Mouse (Mus musculus) right cerebral cortex, postnatal 10 days (tissue): ENCODE results near the gene Aff3.
A peak's percentile ranks its signal among the peaks of the same experiment; 100 is the strongest.

Experiments used
- DNase-seq, 2 experiments: peaks; one replicate each; pipeline ENCODE4 v3.0.0; 2021; ENCODE audit warnings: low spot score in 2 of 2

Gene Aff3

DNA sequence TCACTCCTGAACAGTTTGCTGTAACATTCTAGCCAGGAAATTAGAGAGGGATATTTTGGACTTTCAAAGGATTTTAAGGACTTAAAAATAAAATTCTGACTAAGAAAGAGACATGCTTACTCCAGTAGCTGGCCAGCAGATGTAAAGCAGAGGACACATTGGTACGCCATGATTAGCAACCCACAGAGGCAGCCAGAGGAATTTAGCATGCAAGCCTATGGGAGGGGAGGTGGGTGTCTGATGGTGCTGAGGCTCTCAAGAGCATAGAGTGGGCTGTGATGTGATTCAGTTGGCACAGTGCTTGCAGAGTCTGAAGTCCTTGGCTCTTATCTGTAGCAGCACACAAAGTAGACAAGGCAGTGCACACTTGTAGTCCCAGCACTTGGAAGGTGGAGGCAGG lies 376.0 kb downstream of the Aff3 start:
- peak; percentile 60 to 85 for DNase-seq

DNA sequence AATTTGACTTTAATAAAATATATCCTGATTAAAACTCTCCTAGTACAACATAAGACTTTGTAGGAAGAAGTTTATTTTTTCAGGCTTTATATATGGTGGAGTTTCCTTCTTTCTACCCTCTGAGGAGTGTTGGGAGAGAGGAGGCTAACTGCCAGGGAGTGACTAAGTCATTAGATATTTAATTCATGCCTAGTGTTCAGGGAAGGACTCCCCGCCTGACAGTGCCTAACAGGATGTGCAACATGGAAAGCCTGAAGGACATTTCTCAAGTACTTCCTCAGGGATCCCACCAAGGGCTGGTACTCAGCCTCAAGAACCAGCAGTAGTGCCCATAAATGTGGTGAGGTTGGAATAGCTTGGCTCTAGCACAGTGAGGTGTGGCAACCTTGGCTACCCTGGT lies 378.2 kb downstream of the Aff3 start:
- no peak for DNase-seq

DNA sequence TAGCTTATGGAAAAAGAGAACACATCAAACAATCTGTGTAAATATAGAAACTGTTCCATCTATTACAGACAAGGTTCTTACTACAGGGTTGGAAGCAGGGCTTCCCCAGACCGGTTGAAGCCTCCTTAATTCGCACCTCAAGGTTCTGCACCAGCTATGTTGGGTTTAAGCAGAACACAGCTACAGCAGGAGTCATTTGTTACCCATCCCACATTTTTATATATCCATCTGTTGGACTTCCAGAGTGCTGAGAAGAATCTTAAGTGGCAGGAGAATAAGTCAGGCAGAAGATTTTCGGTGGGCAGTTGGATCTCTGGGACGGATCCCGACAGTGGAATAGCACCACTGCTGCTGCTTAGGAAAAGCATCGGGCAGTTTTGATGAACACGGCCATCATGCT lies 384.2 kb downstream of the Aff3 start:
- DNase-seq, result no peak

DNA sequence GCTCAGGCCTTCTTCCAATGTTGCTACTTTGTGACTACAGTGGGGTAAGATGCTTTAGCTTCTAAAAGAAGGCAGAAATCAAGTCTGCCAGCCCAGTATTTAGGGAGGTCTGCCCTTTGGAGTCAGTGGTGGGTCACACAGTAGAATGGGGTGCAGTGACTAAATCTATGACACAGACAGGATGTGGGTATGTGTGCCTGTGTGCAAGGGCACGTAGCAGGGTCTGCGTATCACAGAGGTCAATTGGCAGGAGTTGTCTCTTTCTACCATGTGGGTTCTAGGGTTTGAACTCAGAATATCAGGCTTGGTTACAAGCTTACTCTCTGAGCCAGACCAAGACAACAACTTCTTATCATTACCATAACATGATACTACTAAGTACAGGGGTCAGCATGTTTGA lies 393.4 kb downstream of the Aff3 start:
- DNase-seq, result no peak

DNA sequence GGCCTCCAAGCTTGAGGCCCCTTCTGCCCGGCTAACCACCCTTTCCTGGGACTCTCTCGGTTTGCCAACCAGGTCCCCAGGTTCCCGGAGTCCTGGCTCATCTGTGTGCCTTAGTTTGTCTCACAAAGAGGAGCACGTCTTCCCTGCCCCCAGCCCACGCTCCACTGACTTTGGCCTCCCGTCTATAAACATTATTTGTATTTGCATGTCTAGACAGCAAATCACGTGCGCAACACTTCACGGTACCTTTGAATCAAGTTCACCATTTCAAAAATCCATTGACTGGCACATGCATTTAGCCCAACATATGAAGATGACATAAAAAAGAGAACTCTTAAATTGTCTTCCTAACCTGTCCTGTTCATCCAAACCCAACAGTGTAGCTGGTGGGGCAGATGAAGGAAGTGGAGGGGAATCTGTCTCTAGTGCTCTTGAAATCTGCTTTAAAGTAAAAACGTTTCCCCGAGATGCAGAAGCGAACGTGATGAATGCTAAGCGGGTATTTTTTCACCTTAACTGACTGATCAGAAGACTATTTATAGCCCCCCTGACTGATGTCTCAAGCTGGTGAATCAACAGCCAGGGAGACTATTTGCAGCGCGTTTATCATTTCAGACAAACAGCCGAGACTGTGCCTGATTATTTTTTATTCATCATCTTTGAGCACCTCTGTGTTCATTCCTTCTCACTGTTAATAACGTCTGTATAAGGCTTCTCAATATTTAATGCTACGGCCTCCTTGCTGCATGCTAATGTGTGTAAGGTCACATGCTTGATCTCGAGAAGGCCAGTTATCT lies 396.3 kb downstream of the Aff3 start:
- DNase-seq, result no peak

DNA sequence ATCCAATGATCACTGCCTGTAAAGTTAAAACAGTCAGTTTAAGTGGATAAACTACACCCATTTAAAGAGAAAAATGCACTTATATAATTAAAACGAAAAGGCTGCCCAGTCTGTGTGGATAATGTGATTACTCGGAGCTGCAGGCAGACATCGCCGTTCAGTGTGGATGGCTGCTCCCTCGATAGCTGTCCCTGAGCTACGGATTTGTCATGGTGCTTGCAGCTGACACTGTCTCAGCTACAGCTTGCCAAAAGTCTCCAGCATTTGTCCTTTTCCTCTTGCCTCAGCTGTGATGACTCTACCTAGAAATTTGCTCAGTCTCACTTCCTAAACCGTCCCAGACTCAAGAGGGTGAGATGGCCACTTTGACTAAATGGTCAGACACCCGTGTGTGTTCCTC lies 401.5 kb downstream of the Aff3 start:
- no peak for DNase-seq

DNA sequence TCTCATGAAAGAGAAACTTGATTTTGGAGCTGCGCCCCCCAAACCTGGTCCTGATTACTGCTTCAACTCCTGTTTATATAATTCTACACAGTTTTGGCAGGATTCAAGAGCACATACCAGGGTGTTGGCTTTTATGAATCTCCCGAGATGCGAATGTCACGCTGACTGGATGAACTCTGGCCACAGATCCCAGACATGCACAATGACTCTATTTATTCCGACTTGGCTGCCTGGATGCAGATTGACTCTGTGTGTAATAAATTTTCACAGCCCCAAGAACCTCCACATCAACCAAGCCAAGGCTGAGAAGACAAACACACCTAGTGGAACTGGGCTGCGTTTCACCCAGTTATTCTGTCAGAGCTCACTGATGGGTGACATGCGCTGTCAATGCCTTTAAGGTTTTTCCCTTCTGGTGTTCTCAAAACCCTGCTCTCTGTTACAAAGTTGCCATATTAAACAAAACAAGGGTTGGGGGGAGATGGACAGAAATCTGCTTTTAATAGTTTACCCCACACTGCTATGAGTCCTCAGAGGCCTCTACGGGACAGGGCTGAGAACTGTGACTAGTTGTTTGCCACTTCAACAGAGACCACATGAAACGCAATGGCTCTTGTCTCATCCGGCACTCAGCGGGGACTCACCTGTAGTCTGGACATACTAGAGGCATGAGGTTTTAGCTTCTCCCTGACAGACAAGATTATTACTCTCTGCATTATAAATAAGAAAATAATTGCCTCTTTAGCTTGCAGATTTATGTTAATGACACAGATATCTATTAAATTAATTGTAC lies 402.2 kb downstream of the Aff3 start:
- DNase-seq, result no peak

DNA sequence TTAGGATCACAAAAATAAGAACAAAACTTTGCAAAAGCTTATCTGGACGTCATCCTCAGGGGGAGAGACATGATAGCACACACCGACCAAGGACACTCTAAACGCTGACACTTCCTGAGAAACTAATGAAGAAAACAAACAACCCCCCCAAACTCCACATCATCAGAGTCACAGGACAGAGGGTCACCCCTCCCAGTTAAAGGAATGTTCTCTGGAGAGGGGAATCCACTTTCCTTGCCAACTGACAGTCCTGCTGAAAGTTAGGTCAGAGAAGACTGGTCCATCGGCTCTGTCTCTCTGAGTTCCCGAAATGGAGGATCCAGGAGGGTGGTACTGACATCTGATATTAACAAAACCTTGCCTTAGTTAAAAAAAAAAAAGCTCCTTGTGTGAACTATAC lies 403.7 kb downstream of the Aff3 start:
- no peak for DNase-seq

DNA sequence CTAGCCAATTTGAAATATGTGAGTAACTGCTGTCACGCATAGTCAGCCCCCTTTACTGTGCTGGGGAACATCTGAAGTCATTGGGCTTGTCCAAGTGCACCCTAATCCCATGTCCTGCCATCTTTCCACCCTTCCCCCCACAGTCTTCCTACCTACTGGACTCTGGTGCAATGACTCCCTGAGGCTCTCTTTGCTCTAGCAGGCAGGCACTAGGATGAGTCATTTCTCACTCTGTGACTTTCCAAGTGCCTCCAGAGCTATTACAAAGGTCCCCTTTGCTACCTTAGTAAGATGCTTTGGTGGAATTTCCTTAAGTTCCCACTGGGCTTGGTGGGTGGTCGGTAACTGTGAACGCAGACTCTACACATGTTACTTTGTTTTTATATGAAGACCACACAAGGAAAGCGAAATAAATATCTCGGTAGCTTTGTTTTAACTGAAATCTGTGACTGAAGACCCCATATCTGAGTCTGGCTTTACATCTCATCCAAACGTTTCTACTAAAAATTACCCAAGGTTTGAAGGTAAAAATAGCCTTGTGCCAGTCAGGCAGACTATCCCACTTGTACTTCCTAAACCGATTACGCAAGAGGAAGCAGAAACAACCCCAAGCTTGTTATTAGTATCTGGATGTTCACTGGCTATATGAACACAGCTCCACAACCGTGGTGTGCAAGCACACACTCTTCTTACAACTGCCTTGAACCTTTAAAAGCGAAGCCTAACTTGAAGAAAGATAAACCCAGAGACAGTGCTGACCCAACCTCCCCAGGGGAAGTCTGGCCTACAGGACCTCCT lies 405.0 kb downstream of the Aff3 start:
- DNase-seq, result no peak

DNA sequence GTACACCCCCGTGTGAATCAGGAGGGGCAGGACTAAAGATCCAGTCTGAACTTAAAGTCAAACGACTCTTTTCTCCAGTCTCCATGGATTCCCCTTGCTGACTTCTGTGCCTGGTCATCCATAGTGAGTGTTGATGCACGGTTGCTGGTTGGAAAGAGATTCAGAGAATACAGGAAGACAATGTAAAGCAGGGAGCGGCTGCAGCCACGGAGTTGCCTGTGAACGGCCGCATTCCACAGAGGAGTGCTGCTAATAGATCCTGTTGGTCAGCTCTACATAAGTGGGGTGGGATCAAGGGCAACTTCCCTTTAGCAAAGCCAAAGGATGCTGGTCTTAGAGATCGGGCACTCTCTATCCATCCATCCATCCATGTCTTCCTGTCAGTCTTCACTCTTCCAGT lies 410.3 kb downstream of the Aff3 start:
- DNase-seq, result no peak

DNA sequence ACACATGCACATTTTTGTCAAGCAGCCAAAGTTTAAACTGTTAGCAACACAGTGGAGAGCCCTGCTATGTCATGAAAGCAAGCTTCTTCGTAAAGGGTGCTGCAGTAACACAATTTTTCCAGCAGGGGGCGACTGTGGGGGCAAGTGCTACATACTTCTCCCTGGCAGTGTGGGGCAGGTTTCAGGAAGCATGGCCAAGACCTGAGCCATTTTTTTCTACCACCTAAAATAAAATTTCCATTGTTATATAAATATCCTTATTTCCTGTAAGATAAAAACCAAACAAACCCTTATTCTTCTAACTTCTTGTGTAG lies 412.0 kb downstream of the Aff3 start:
- no peak for DNase-seq

DNA sequence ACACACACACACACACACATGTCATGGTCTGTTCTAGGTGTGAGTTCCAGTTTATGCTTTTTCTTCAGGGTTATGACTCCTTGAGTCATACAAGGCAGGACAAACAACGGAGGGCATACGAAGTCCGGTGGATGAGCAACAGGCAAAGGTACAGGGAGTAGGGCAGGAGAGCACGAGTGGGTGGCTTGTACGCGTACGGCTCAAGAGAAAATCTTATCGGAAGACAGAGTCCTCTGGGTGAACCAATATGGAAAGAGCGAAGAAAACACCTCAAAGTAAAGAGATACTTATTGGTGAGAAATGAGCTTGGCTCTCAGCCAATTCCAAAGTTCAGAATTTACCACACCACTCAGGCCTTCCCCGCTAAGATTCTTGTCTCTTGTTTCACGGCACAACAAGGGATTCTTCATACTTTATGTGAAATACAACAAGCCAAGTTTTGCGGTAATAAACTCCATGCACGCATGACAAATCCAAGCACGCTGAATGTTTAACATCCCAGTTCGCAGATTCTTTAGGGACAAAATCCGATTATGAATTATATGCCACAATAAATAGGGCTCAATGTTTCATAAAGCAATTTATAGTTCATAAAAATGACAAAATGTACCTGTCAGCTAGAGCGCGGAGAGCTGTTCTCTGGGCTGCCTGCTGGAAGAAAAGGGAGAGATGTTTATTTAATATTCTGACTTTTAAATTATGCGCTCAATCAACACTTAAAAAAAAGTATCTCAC lies 412.6 kb downstream of the Aff3 start:
- no peak for DNase-seq

DNA sequence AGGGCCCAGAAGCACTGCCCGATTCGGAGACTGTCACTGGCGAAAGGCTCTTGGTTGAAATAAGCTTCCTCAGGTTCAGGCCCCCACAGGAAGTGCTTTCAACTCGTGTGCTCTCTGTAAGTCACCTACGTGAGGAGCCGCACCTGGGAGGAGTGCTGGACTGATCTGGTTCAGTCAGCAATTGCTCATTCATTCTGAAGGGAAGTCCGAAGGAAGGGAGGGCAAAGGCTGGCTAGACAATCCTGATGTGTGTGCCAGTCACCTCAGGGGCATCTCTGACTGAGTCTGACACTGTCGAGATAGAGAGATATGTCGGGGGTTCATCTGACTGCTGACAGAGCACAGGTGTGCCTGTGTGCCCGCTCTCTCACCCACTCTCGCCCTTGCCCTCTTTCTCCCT lies 413.3 kb downstream of the Aff3 start:
- no peak for DNase-seq

DNA sequence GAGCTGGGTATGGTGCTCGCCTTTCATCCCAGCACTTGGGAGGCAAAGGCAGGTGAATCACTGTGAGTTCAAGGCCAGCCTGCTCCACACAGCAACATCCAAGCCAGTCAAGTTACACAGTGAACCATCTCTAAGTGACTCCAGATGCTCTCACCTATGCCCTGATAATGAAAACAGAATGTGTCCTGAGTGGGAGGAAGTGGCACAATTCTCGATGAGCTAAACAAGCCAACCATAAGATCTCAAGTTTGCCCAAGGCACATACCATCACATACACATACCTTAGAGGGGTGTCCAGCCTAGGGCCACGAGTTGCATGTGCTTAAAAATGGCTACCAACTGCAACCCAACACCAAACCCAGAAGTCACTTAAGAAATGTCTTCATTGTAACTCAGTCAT lies 414.5 kb downstream of the Aff3 start:
- DNase-seq, result no peak

DNA sequence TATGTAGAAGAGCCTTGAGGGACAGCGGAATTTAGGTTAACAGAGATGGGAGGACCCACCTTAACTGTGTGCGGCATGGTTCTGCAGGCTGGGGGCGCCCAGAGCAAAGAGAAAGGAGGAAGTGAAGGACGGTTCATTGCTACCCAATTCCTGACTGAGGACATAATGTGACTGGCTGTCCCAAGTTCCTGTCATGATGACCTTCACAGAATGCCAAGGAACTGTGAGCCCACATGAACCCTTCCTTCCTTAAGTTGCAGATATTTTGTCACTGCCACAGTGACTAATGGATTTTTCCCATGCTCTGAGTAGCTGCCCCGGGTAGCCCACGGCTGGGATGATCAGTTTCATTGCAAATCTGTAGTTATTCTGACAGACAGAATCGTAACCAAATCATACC lies 415.2 kb downstream of the Aff3 start:
- no peak for DNase-seq

DNA sequence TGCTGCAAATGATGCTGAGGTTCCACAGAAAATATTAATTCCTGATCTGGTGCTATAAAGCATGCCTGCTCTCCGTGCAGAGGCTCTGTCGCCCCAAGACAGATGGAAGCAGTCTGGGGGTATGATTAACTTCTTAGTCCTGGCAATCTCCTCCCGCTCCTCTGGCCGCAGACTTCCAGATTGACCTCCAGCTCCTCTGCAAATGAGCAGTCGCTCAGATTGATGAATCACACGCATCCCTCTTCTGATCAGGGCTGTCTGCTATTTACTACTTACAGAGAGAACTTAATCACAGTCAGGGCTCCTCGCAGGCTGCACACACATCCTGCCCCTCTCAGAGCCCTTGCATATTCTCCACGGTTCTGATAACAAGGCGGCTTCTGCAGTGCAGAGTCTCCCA lies 416.7 kb downstream of the Aff3 start:
- no peak for DNase-seq

DNA sequence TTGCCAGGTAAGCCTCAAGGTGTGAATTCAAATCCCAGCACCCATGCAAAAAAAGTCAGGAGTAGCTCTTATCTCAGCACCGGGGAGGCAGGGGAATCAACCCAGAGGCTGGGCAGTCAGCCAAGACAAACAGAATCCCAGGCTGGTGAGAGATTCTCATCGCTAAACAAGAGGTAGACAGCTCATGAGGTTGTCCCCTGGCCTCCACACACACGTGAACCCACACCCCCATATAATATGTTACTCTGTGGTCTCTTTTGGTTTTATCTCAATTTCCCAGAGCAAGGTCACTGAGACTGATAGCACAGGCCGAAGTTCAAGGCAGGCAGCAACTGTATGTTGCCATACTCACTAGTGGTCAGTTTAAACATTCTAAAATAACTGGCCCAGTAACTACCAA lies 422.2 kb downstream of the Aff3 start:
- no peak for DNase-seq

DNA sequence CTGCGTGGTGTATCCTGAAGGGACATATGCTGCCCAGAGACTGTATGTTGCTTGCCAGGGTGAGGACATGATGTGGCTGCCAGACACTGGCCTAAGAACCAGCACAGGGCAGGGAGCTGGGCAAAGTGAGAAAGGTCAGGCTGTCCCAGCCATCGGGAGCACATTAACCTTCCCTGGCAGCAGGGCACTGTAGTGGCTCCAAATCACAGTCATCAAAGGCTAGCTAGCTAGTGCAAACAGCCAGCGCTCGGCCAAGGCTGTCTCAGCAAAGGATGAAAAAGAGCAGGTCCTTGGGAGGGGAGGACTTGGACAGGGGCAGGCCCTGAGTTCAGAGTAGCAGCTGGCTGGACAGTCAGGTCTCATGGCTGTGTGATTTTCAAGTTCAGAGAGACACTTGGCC lies 423.0 kb downstream of the Aff3 start:
- DNase-seq, result no peak

DNA sequence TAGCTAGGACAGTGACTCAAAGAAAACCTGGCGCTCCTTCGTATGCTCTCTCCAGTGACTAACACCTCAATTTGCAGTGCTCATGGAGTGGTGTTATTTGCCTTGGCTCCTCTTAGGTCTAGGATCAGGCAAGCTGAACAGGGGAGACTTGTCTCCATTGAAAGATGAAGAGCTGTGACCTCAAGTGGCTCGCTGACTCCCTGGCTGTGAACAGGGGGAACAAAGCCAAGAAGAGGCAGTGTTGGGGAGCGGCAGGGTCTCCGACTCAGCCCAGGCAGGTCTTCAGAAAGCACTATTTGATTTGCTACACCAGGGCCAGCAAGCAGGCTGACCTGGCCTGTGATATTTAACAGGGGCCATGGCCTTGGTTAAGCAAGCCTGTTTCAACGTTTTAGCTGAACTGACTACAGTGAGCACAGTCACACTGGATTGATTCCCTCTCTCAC lies 423.5 kb downstream of the Aff3 start:
- DNase-seq, result no peak

DNA sequence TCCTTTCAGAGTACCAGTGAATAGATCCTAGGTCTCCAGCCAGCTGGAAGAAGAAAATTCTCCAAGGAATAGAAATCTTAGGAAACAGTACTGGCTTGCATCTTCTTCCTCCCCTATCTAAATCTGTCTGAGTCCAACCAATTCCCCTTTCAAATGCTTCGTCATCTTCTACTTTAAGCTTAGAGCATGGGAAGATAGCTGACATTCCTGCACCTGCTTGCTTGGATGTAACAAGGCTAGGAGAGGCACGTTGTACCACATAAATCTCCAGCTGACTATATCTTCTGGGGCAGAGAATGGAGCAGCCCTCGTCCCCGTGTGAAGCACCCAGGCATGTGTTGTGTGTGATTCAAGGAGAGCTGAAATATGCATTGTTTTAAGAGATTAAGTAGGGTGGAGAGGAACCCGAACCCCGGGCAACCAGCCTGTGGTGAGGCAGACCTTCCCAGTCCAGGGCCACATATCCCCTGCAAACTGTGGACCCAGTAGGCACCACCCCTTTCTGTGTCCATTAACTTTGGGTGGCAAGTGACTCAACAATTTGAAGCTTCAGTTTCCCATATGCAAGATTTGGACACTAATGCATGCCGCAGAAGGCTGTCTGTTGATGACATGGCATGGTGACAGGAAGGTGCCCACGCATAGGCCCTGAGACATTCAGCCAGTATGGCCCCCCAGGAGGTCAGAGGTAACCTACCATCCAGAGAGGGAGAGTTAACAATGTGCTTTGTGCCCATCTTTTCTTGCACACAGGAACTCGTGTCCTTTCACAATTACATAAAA lies 424.1 kb downstream of the Aff3 start:
- DNase-seq, result no peak

DNA sequence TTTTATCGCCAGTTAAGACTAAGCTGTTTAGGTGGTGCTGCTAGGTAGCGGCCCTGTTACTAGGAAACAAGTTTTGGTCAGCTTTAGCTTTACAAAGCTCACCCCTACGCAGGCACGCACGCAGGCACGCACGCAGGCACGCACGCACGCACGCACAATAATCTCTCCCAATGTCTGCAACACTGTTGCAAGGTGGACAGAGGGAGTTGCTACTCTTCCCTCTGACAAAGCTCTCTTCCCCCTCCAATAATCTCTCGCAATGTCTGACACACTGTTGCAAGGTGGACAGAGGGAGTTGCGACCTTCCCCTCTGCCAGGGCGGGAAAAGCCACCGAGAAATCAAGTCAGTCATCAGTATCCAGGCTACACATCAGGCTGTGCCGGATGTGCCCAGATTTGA lies 425.2 kb downstream of the Aff3 start:
- DNase-seq, result no peak
